Comparison of ENCODE assay signal across 10 mouse cellular contexts in the genomic region with DNA sequence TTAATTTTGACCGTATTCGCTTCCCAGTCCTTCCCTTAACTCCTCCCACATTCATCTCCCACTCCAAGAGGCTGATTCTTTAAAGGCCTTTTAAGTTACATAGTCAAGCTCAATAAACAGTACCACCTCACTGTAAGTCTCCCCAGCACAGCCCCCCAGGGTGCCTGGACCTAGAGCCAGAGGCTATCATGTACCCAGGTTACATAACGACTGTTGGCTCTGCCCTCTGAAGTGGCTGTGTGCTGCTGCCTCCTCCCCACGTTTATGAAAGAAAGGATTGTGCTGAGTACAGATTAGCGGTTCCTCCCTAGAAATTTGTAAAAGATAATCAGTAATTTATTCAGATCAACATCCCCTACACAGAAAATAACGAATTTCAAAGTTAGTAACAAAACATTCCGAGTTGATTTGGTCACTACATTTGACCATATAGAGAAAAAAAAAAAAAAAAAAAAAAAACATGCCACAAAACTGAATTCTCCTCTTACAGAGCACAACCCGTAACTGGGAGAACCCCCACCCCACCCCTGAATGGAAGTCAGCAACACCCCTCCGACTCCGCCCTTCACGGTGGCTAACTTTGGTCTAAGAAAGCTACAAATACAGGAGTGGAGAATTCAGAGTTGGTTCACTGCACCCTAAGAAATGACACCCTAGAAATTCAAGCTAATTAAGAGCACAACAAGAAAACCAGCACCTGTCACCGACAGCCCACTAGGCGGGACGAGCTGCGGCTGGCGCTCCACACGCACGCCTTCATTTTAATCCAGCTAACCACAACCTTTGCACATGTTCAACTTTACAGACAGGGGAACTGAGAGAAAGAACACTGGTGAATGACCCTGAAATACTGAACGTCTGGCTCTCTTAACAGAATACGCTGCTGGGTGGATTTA. TPM values are rescaled to one million over a fixed set of nuclear protein-coding genes. Genes with fewer than 3 reads are reported as not detected.
DNase-seq lines count a peak whose midpoint lies in the region; ATAC-seq and TF ChIP-seq lines count a peak whose summit lies in the region.
"Had no signal": no experiment of that assay in that cellular context is flagged by ENCODE, and none has a peak within 500 bp of the region (broad histone marks: within the 10 kb centered on the region; RNA-seq: fewer than 3 reads in every experiment).

No protein-coding gene starts in this region.

- H3K9ac ChIP-seq in liver, embryonic 11.5 days (ENCODE audit: low read depth, low read length) = no peak overlapping the region
- H3K9ac ChIP-seq in intestine, postnatal 0 days (ENCODE audit: low read depth, low read length) = no peak overlapping the region
- H3K9ac ChIP-seq: hindbrain, embryonic 15.5 days had no signal

- no peaks in the 10 kb centered on the region for H3K27me3 ChIP-seq in liver, embryonic 11.5 days (replicated peaks; ENCODE audit: control insufficient read depth, insufficient read depth, low read length)
- H3K27me3 ChIP-seq in thymus, adult 2 months (ENCODE audit: control insufficient read depth, insufficient read depth, low read length) = no peaks in the 10 kb centered on the region
- no peaks in the 10 kb centered on the region for H3K27me3 ChIP-seq in intestine, postnatal 0 days (replicated peaks; ENCODE audit: control insufficient read depth, insufficient read depth, low read length)
- H3K27me3 ChIP-seq: hindbrain, embryonic 15.5 days; megakaryocyte, embryonic 14.5 days had no signal

- WGBS in liver, embryonic 11.5 days = 77% methylated on average over 20 of the region's 20 CpGs
- 41% methylated on average over 20 of the region's 20 CpGs for WGBS in thymus, adult 2 months
- WGBS in intestine, postnatal 0 days = 79% methylated on average over 20 of the region's 20 CpGs

- H3K4me2 ChIP-seq in liver, embryonic 11.5 days = no peak overlapping the region
- H3K4me2 ChIP-seq in intestine, postnatal 0 days (replicated peaks; ENCODE audit: low read depth) = no peak overlapping the region
- H3K4me2 ChIP-seq: hindbrain, embryonic 15.5 days had no signal

- intact Hi-C loops in left cerebral cortex, adult 2 months (cut with DNase I) = loop anchor here (5.0 kb wide), 1 partner anchor 77 kb away; no protein-coding TSS in a partner anchor

- peak overlapping the region; percentile 1; the same call in 1 of the 2 replicates for H3K27ac ChIP-seq in left cerebral cortex, adult 2 months
- H3K27ac ChIP-seq in liver, embryonic 11.5 days (ENCODE audit: low read depth, low read length) = no peak overlapping the region
- H3K27ac ChIP-seq in thymus, adult 2 months (ENCODE audit: control insufficient read depth, insufficient read depth, low read length) = no peak overlapping the region; the same call in 1 of the 2 replicates
- no peak overlapping the region for H3K27ac ChIP-seq in intestine, postnatal 0 days (ENCODE audit: low read depth, low read length)
- H3K27ac ChIP-seq: hindbrain, embryonic 15.5 days had no signal

- DNase-seq in left cerebral cortex, adult 2 months (ENCODE audit: extremely low spot score in 1 of 2, low spot score in 2 of 2) = no peak
- DNase-seq in left cerebral cortex, adult 9 months (ENCODE audit: low spot score in 2 of 2) = no peak
- DNase-seq in cerebellum, adult 9-11 months = peak; percentile 31
- DNase-seq in liver, embryonic 11.5 days (ENCODE audit: low spot score) = no peak
- DNase-seq in thymus, adult 2 months = peak; percentile 32
- DNase-seq in urinary bladder, postnatal 25 days (ENCODE audit: low spot score) = no peak
- DNase-seq in c-Kit-positive CD71-positive TER-119-positive erythroid progenitor cells, embryonic 14.5 days (ENCODE audit: low spot score) = no peak

- no peaks in the 10 kb centered on the region for H3K9me3 ChIP-seq in liver, embryonic 11.5 days (ENCODE audit: control insufficient read depth, low read length)
- H3K9me3 ChIP-seq in intestine, postnatal 0 days (ENCODE audit: control insufficient read depth) = no peaks in the 10 kb centered on the region
- H3K9me3 ChIP-seq: hindbrain, embryonic 15.5 days; megakaryocyte, embryonic 14.5 days had no signal

- H3K36me3 ChIP-seq in liver, embryonic 11.5 days (ENCODE audit: control insufficient read depth, insufficient read depth, low read length) = peaks cover 2% of the 10 kb centered on the region; the same call in 1 of the 2 replicates
- no peaks in the 10 kb centered on the region for H3K36me3 ChIP-seq in thymus, adult 2 months (ENCODE audit: control insufficient read depth, insufficient read depth, low read length)
- peaks cover 23% of the 10 kb centered on the region; the same call in 1 of the 2 replicates for H3K36me3 ChIP-seq in intestine, postnatal 0 days (ENCODE audit: control insufficient read depth, insufficient read depth)
- H3K36me3 ChIP-seq: hindbrain, embryonic 15.5 days had no signal

- TF ChIP-seq CTCF in left cerebral cortex, adult 2 months (IDR thresholded peaks at IDR 0.05) = no peak
- TF ChIP-seq CTCF in thymus, adult 2 months (IDR thresholded peaks at IDR 0.05; ENCODE audit: borderline replicate concordance, control insufficient read depth, extremely low read depth, insufficient read depth, low read length, poor library complexity) = no peak
- no peak for TF ChIP-seq CTCF in intestine, postnatal 0 days (IDR thresholded peaks at IDR 0.05; ENCODE audit: low read depth)

- H3K4me3 ChIP-seq in left cerebral cortex, adult 2 months = no peak overlapping the region
- no peak overlapping the region for H3K4me3 ChIP-seq in liver, embryonic 11.5 days (ENCODE audit: low read depth, low read length)
- H3K4me3 ChIP-seq in thymus, adult 2 months (ENCODE audit: control insufficient read depth, insufficient read depth, low read length) = no peak overlapping the region
- no peak overlapping the region for H3K4me3 ChIP-seq in intestine, postnatal 0 days (ENCODE audit: low read depth, low read length)
- H3K4me3 ChIP-seq: hindbrain, embryonic 15.5 days had no signal

- TF ChIP-seq POLR2A in thymus, adult 2 months (IDR thresholded peaks at IDR 0.05; ENCODE audit: control insufficient read depth, extremely low read depth, insufficient read depth, low read length, poor library complexity) = no peak

- H3K4me1 ChIP-seq in liver, embryonic 11.5 days (replicated peaks; ENCODE audit: control insufficient read depth, insufficient read depth, low read length) = peaks cover 13% of the 10 kb centered on the region
- peaks cover 21% of the 10 kb centered on the region for H3K4me1 ChIP-seq in thymus, adult 2 months (replicated peaks; ENCODE audit: control insufficient read depth, insufficient read depth, low read length)
- H3K4me1 ChIP-seq in intestine, postnatal 0 days (replicated peaks; ENCODE audit: control insufficient read depth, insufficient read depth, low read length) = 0 out of 2 replicates have a peak, but pooled peaks cover 3% of the 10 kb centered on the region

- ATAC-seq in liver, embryonic 11.5 days (replicated peaks; ENCODE audit: low FRiP score) = 0 out of 2 replicates have a peak, but pooled peaks have one; percentile 61
- no peak for ATAC-seq in intestine, postnatal 0 days

RNA-seq across cellular contexts. Expression of a gene that starts 47.0 kb away (rescaled TPM):
- 10 to 100 TPM; 62.7 to 81.6 TPM for total RNA-seq in left cerebral cortex, adult 2 months (2021)
- 35.4 and 39.7 TPM in 2 replicates for polyA plus RNA-seq in liver, embryonic 11.5 days (2014; fragmentation: Nextera tagmentation; extraction: Ambion mirVana)
- 107 and 147 TPM in 2 replicates for polyA plus RNA-seq in thymus, adult 2 months (2012; rRNA removed)
- 27.8 and 28.2 TPM in 2 replicates for polyA plus RNA-seq in intestine, postnatal 0 days (2015; fragmentation: Nextera tagmentation; extraction: Ambion mirVana)

Comparison
In these comparisons a context has a peak if more than half of its experiments do, and no peak if none do; other contexts are left out.
1. DNase-seq: peak in cerebellum, adult 9-11 months (single experiment) and thymus, adult 2 months (single experiment); none in left cerebral cortex, adult 2 months (0 of 2), left cerebral cortex, adult 9 months (0 of 2), liver, embryonic 11.5 days (single experiment), urinary bladder, postnatal 25 days (single experiment) and c-Kit-positive CD71-positive TER-119-positive erythroid progenitor cells, embryonic 14.5 days (single experiment).